Mouse (Mus musculus): ENCODE results near the gene Gm12888. TPM values are rescaled to one million over a fixed set of nuclear protein-coding genes. Genes with fewer than 3 reads are reported as not detected.
"Not testable (repeated sequence)": the region's sequence is repeated elsewhere in the genome, so short reads cannot be mapped to it uniquely, and the experiment has no call there.

Gene Gm12888
- not detected in 2 replicates for polyA plus RNA-seq (2012)

DNA sequence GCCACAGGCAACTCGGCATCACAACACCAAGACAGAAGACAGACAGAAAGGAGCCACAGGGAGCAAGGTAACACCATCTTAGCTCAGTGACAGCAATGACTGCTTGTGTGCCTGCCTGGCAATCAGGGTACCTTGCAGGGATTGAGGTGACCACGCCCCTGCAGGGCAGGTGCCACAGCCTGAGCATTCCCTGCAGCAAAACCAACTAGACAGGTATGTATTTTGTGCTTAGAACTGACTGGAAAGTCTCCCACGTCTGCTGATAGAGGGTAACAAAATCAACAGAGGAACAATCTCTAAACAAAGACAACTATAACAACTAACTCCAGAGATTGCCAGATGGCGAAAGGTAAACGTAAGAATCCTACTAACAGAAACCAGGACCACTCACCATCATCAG is at the start of gene Gm12888:
Gm12888 (minus strand) TSS at position 101 of the 400 bp plus-strand sequence.
- TF ChIP-seq GATA1 (IDR thresholded peaks at IDR 0.05; ENCODE audit: low read length): not testable (repeated sequence)

Other genes with a start within 250 kb of the Gm12888 start
- gene Zmpste24, start 226.7 kb downstream of the Gm12888 start, polyA plus RNA-seq (2012): 4.3 and 5.2 TPM in 2 replicates
- gene Tmco2, start 215.7 kb downstream of the Gm12888 start, polyA plus RNA-seq (2012): not detected in 2 replicates
- gene Rlf, start 109.8 kb downstream of the Gm12888 start, polyA plus RNA-seq (2012): 3.7 and 4.2 TPM in 2 replicates
- gene Gm12886, start 98.2 kb upstream of the Gm12888 start, polyA plus RNA-seq (2012): not detected in 2 replicates